Mouse (Mus musculus): ENCODE results near the gene Atp5h. TPM values are rescaled to one million over a fixed set of nuclear protein-coding genes. Genes with fewer than 3 reads are reported as not detected.
A peak's percentile ranks its signal among the peaks of the same experiment; 100 is the strongest.

The Atp5h gene
- polyA plus RNA-seq, 1 experiment from 2014 or later = 621 TPM

GRCm38 (mm10) chr11:115373805-115374694 lies 45.7 kb downstream of the Atp5h start:
- H3K36me3 ChIP-seq (ENCODE audit: inconsistent target) = no peaks in the 10 kb centered on the region
- no peak overlapping the region for H3K27ac ChIP-seq
- peak overlapping the region; percentile 0; the same call in 1 of the 2 replicates for H3K4me3 ChIP-seq (ENCODE audit: inconsistent target)
- no peaks in the 10 kb centered on the region for H3K79me2 ChIP-seq (ENCODE audit: inconsistent target)
- WGBS (ENCODE audit: missing documents) = 3% methylated on average over 30 of the region's 30 CpGs

- H3K79me2 ChIP-seq (ENCODE audit: inconsistent target) = no peaks in the 10 kb centered on the region
- H3K4me3 ChIP-seq (ENCODE audit: inconsistent target) = no peak overlapping the region
- H3K36me3 ChIP-seq (ENCODE audit: inconsistent target) = no peaks in the 10 kb centered on the region
- 79% methylated on average over 2 of the region's 2 CpGs for WGBS (ENCODE audit: missing documents)
- no peak overlapping the region for H3K27ac ChIP-seq
Measured at GRCm38 (mm10) chr11:115372737-115373136, 47.0 kb downstream of the Atp5h start.

- Histone ChIP-seq H3K79me2 (ENCODE audit: inconsistent target) (no peaks in the 10 kb centered on the region), H3K36me3 (ENCODE audit: inconsistent target) (no peaks in the 10 kb centered on the region), H3K27ac (no peak overlapping the region), H3K4me3 (ENCODE audit: inconsistent target) (no peak overlapping the region)
- 73% methylated on average over 1 of the region's 1 CpGs for WGBS (ENCODE audit: missing documents)
Measured at GRCm38 (mm10) chr11:115372015-115372414, 47.7 kb downstream of the Atp5h start.

GRCm38 (mm10) chr11:115371354-115371753 lies 48.4 kb downstream of the Atp5h start:
- WGBS (ENCODE audit: missing documents) = 88% methylated on average over 8 of the region's 8 CpGs
- Histone ChIP-seq H3K4me3 (ENCODE audit: inconsistent target) (no peak overlapping the region), H3K27ac (no peak overlapping the region), H3K36me3 (ENCODE audit: inconsistent target) (no peaks in the 10 kb centered on the region), H3K79me2 (ENCODE audit: inconsistent target) (no peaks in the 10 kb centered on the region)

- H3K4me3 ChIP-seq (ENCODE audit: inconsistent target) = no peak overlapping the region
- no peaks in the 10 kb centered on the region for H3K36me3 ChIP-seq (ENCODE audit: inconsistent target)
- 70% methylated on average over 7 of the region's 7 CpGs for WGBS (ENCODE audit: missing documents)
- no peak overlapping the region for H3K27ac ChIP-seq
- H3K79me2 ChIP-seq (ENCODE audit: inconsistent target) = no peaks in the 10 kb centered on the region
Measured at GRCm38 (mm10) chr11:115370368-115370767, 49.4 kb downstream of the Atp5h start.

GRCm38 (mm10) chr11:115367395-115367944 lies 52.3 kb downstream of the Atp5h start, which contains the start of gene Hid1:
TSS of gene Hid1 (minus strand) at chr11:115367756.
- no peak within 1 kb of the TSS for H3K27ac ChIP-seq
- 2% methylated on average over 39 of the region's 39 CpGs for WGBS (ENCODE audit: missing documents)
- H3K36me3 ChIP-seq (ENCODE audit: inconsistent target) = no peaks in the 10 kb centered on the region
- no peak within 1 kb of the TSS for H3K4me3 ChIP-seq (ENCODE audit: inconsistent target)
- no peaks in the 10 kb centered on the region for H3K79me2 ChIP-seq (ENCODE audit: inconsistent target)

- 6% methylated on average over 28 of the region's 28 CpGs for WGBS (ENCODE audit: missing documents)
- Histone ChIP-seq H3K79me2 (ENCODE audit: inconsistent target) (no peaks in the 10 kb centered on the region), H3K36me3 (ENCODE audit: inconsistent target) (no peaks in the 10 kb centered on the region), H3K27ac (no peak overlapping the region), H3K4me3 (ENCODE audit: inconsistent target) (no peak overlapping the region)
Measured at GRCm38 (mm10) chr11:115366706-115367394, 52.9 kb downstream of the Atp5h start.

GRCm38 (mm10) chr11:115366039-115366705 lies 53.6 kb downstream of the Atp5h start:
- no peak overlapping the region for H3K4me3 ChIP-seq (ENCODE audit: inconsistent target)
- no peak overlapping the region for H3K27ac ChIP-seq
- 10% methylated on average over 7 of the region's 7 CpGs for WGBS (ENCODE audit: missing documents)
- H3K79me2 ChIP-seq (ENCODE audit: inconsistent target) = no peaks in the 10 kb centered on the region
- no peaks in the 10 kb centered on the region for H3K36me3 ChIP-seq (ENCODE audit: inconsistent target)

Other genes with a start within 250 kb of the Atp5h start
- gene Tmem104, start 232.5 kb downstream of the Atp5h start, polyA plus RNA-seq (2018) = 86.7 to 149 TPM (median 97.3 TPM) in 3 replicates
- 49.9 to 79.6 TPM (median 50.9 TPM) in 3 replicates for gene Nat9, start 232.1 kb downstream of the Atp5h start, polyA plus RNA-seq (2018)
- gene Grin2c, start 152.7 kb downstream of the Atp5h start, polyA plus RNA-seq (2018) = not detected in 3 replicates
- 2.3 to 6.0 TPM (median 4.3 TPM) in 3 replicates for gene Fdxr, start 142.9 kb downstream of the Atp5h start, polyA plus RNA-seq (2018)
- 0.52 to 1.4 TPM (median 0.90 TPM) in 3 replicates for gene Fads6, start 122.3 kb downstream of the Atp5h start, polyA plus RNA-seq (2018)
- gene Otop2, start 112.8 kb downstream of the Atp5h start, polyA plus RNA-seq (2018) = not detected in 3 replicates
- gene Ush1g, start 97.9 kb downstream of the Atp5h start, polyA plus RNA-seq (2018) = not detected in 3 replicates
- gene Otop3, start 85.2 kb downstream of the Atp5h start, polyA plus RNA-seq (2018) = not detected in 3 replicates
- not detected in 3 replicates for gene Hid1, start 52.2 kb downstream of the Atp5h start, polyA plus RNA-seq (2018)
- 0.06 TPM in 1 of 3 replicates, not detected in the others for gene Cdr2l, start 38.0 kb downstream of the Atp5h start, polyA plus RNA-seq (2018)
- gene Mrpl58, start 16.2 kb downstream of the Atp5h start, polyA plus RNA-seq (2018) = 33.0 to 43.0 TPM (median 39.2 TPM) in 3 replicates
- gene Kctd2, start 166 bp upstream of the Atp5h start, polyA plus RNA-seq (2018) = 13.7 to 21.3 TPM (median 17.9 TPM) in 3 replicates
- not detected in 3 replicates for gene Trim80, start 20.6 kb upstream of the Atp5h start, polyA plus RNA-seq (2018)
- gene Slc16a5, start 42.5 kb upstream of the Atp5h start, polyA plus RNA-seq (2018) = not detected in 3 replicates
- gene Armc7, start 55.7 kb upstream of the Atp5h start, polyA plus RNA-seq (2018) = 21.4 to 26.8 TPM (median 22.9 TPM) in 3 replicates
- gene Nt5c, start 71.9 kb upstream of the Atp5h start, polyA plus RNA-seq (2018) = 54.5 to 73.7 TPM (median 60.1 TPM) in 3 replicates
- 68.8 to 166 TPM (median 152 TPM) in 3 replicates for gene Jpt1, start 94.4 kb upstream of the Atp5h start, polyA plus RNA-seq (2018)
- gene Sumo2, start 116.3 kb upstream of the Atp5h start, polyA plus RNA-seq (2018) = 229 to 319 TPM (median 316 TPM) in 3 replicates
- gene Nup85, start 144.5 kb upstream of the Atp5h start, polyA plus RNA-seq (2018) = 11.4 to 41.8 TPM (median 14.7 TPM) in 3 replicates
- 21.1 to 35.5 TPM (median 25.6 TPM) in 3 replicates for gene Mrps7, start 184.0 kb upstream of the Atp5h start, polyA plus RNA-seq (2018)
- 15.8 to 69.3 TPM (median 37.7 TPM) in 3 replicates for gene Gga3, start 184.1 kb upstream of the Atp5h start, polyA plus RNA-seq (2018)
- gene Mif4gd, start 193.0 kb upstream of the Atp5h start, polyA plus RNA-seq (2018) = 24.9 to 57.5 TPM (median 29.7 TPM) in 3 replicates
- gene Slc25a19, start 208.3 kb upstream of the Atp5h start, polyA plus RNA-seq (2018) = 14.9 to 26.4 TPM (median 17.0 TPM) in 3 replicates

All from macrophage (primary cell).